Mouse (Mus musculus) hindbrain, postnatal 0 days (tissue): Measurements from ENCODE around the gene Nxn. TPM values are rescaled to one million over a fixed set of nuclear protein-coding genes. Genes with fewer than 3 reads are reported as not detected.

ENCODE experiments used
- ATAC-seq: fragments of 200-750 bp; cut with Nextera tagmentation; 2 replicates; pipeline ENCODE4 v1.8.0; 2017; ENCODE audit warnings: mild to moderate bottlenecking, moderate TSS enrichment, moderate library complexity
- DNase-seq: peaks from one replicate; pipeline ENCODE4 v3.0.0-alpha.2; 2015; ENCODE audit warnings: low spot score
- H3K27ac ChIP-seq: fragments of 300-500 bp; sonication (generic); 2 replicates; pipeline ENCODE4 v1.5.1; 2014; ENCODE audit warnings: mild to moderate bottlenecking
- H3K27me3 ChIP-seq: fragments of 300-500 bp; sonication (generic); 2 replicates; pipeline ENCODE4 v1.6.1; 2014; ENCODE audit warnings: low read length, mixed read lengths; ENCODE audit not compliant: insufficient read depth
- H3K36me3 ChIP-seq: fragments of 300-500 bp; sonication (generic); 2 replicates; pipeline ENCODE4 v1.6.1; 2014; ENCODE audit warnings: low read length, mixed read lengths; ENCODE audit not compliant: insufficient read depth
- H3K4me1 ChIP-seq: fragments of 300-500 bp; sonication (generic); 2 replicates; pipeline ENCODE4 v1.6.1; 2014; ENCODE audit warnings: antibody characterized with exemption, low read length, mixed read lengths; ENCODE audit not compliant: insufficient read depth
- H3K4me2 ChIP-seq: fragments of 300-500 bp; sonication (generic); 2 replicates; pipeline ENCODE4 v1.6.1; 2014; ENCODE audit warnings: low read depth, mild to moderate bottlenecking, low read length, moderate library complexity, mixed read lengths
- H3K4me3 ChIP-seq: fragments of 300-500 bp; sonication (generic); 2 replicates; pipeline ENCODE4 v1.5.1; 2014; ENCODE audit warnings: low read length
- H3K9ac ChIP-seq: fragments of 300-500 bp; sonication (generic); replicated peaks from 2 replicates; pipeline ENCODE4 v1.6.1; 2014; ENCODE audit warnings: mild to moderate bottlenecking, low read length, moderate library complexity, mixed read lengths
- H3K9me3 ChIP-seq: fragments of 300-500 bp; sonication (generic); 2 replicates; pipeline ENCODE4 v1.6.1; 2016; ENCODE audit warnings: low read length, mixed read lengths
- CTCF ChIP-seq: IDR thresholded peaks from 2 replicates; pipeline ENCODE4 v1.5.1; 2016; ENCODE audit warnings: antibody characterized with exemption, control low read depth, low read depth
- WGBS: fragments of 180-500 bp; shearing (Covaris S2); extraction: QIAGEN DNeasy Blood & Tissue Kit; methylation state at CpG from one replicate; pipeline ENCODE4 v1.1.7; 2014; 5-methylcytosine and 5-hydroxymethylcytosine counted together
- polyA plus RNA-seq: library from polyadenylated mRNA; unstranded; fragments of >200 nt; fragmentation: Nextera tagmentation; extraction: Ambion mirVana; gene quantifications from 2 replicates; pipeline ENCODE4 v1.2.1, GENCODE M21; 2015
- total RNA-seq: library from RNA; depleted of rRNA; stranded (reverse); fragments of >200 nt; gene quantifications from 2 replicates; pipeline ENCODE4 v1.2.3, GENCODE M21; 2014

Gene Nxn
- total and polyA plus RNA-seq, 2 experiments from 2014 or later: 21.2 to 36.6 TPM

GRCm38 (mm10) chr11:76255431-76256001 lies 143.4 kb downstream of the Nxn start:
- no peak overlapping the region for H3K9ac ChIP-seq
- peak overlapping the region; percentile 32; the same call in 1 of the 2 replicates for H3K27ac ChIP-seq
- H3K9me3 ChIP-seq: no peaks in the 10 kb centered on the region
- WGBS: 55% methylated on average over 4 of the region's 4 CpGs
- no peak overlapping the region for H3K4me3 ChIP-seq
- 0 out of 2 replicates have a peak, but pooled peaks cover 4% of the 10 kb centered on the region for H3K36me3 ChIP-seq
- H3K4me1 ChIP-seq: peaks cover 6% of the 10 kb centered on the region
- H3K27me3 ChIP-seq: no peaks in the 10 kb centered on the region
- H3K4me2 ChIP-seq: no peak overlapping the region
- no peak for TF ChIP-seq CTCF
- ATAC-seq (no peak), DNase-seq (peak; percentile 65)

GRCm38 (mm10) chr11:76253918-76254264 lies 145.0 kb downstream of the Nxn start:
- H3K27me3 ChIP-seq: no peaks in the 10 kb centered on the region
- TF ChIP-seq CTCF: no peak
- no peak overlapping the region for H3K27ac ChIP-seq
- DNase-seq (peak; percentile 24), ATAC-seq (no peak)
- no peaks in the 10 kb centered on the region for H3K4me1 ChIP-seq
- no peak overlapping the region for H3K4me3 ChIP-seq
- WGBS: 57% methylated on average over 4 of the region's 4 CpGs
- peaks cover 17% of the 10 kb centered on the region for H3K36me3 ChIP-seq
- H3K9ac ChIP-seq: no peak overlapping the region
- no peaks in the 10 kb centered on the region for H3K9me3 ChIP-seq
- H3K4me2 ChIP-seq: no peak overlapping the region

GRCm38 (mm10) chr11:76253145-76253917 lies 145.6 kb downstream of the Nxn start:
- Histone ChIP-seq H3K27ac (no peak overlapping the region), H3K4me2 (no peak overlapping the region), H3K9me3 (no peaks in the 10 kb centered on the region), H3K36me3 (peaks cover 22% of the 10 kb centered on the region), H3K27me3 (no peaks in the 10 kb centered on the region), H3K4me1 (no peaks in the 10 kb centered on the region), H3K4me3 (no peak overlapping the region), H3K9ac (no peak overlapping the region)
- 48% methylated on average over 5 of the region's 5 CpGs for WGBS
- peak; percentile 95 for TF ChIP-seq CTCF
- ATAC-seq (peak; percentile 85), DNase-seq (peak; percentile 91)

- no peak for TF ChIP-seq CTCF
These were observed 146.9 kb downstream of the Nxn start for GRCm38 (mm10) chr11:76252036-76252435.

GRCm38 (mm10) chr11:76247239-76247638 lies 151.7 kb downstream of the Nxn start:
- Histone ChIP-seq H3K4me2 (no peak overlapping the region), H3K4me1 (peaks cover 9% of the 10 kb centered on the region), H3K27me3 (no peaks in the 10 kb centered on the region), H3K27ac (no peak overlapping the region), H3K9ac (no peak overlapping the region), H3K9me3 (no peaks in the 10 kb centered on the region), H3K4me3 (no peak overlapping the region), H3K36me3 (peaks cover 27% of the 10 kb centered on the region)
- DNase-seq (no peak), ATAC-seq (no peak)
- peak; percentile 38; the same call in 1 of the 2 replicates for TF ChIP-seq CTCF
- 26% methylated on average over 2 of the region's 2 CpGs for WGBS

More at GRCm38 (mm10) chr11:76252036-76252435, 146.9 kb downstream of the Nxn start:
- H3K27me3 ChIP-seq: no peaks in the 10 kb centered on the region
- H3K4me1 ChIP-seq: no peaks in the 10 kb centered on the region
- H3K9me3 ChIP-seq: no peaks in the 10 kb centered on the region
- H3K4me3 ChIP-seq: no peak overlapping the region
- H3K4me2 ChIP-seq: no peak overlapping the region
- H3K9ac ChIP-seq: no peak overlapping the region
- peaks cover 22% of the 10 kb centered on the region for H3K36me3 ChIP-seq
- WGBS: 38% methylated on average over 3 of the region's 3 CpGs
- H3K27ac ChIP-seq: no peak overlapping the region
- DNase-seq (peak; percentile 39), ATAC-seq (no peak)

GRCm38 (mm10) chr11:76246439-76246838 lies 152.5 kb downstream of the Nxn start:
- H3K4me2 ChIP-seq: no peak overlapping the region
- no peak overlapping the region for H3K4me3 ChIP-seq
- no peak for TF ChIP-seq CTCF
- no peak for DNase-seq
- no peak overlapping the region for H3K9ac ChIP-seq
- peaks cover 27% of the 10 kb centered on the region for H3K36me3 ChIP-seq
- no peaks in the 10 kb centered on the region for H3K27me3 ChIP-seq
- no peak for ATAC-seq
- peaks cover 9% of the 10 kb centered on the region for H3K4me1 ChIP-seq
- no peak overlapping the region for H3K27ac ChIP-seq
- no peaks in the 10 kb centered on the region for H3K9me3 ChIP-seq
